ENCODE assay signal across 8 mouse cellular contexts in the genomic region with DNA sequence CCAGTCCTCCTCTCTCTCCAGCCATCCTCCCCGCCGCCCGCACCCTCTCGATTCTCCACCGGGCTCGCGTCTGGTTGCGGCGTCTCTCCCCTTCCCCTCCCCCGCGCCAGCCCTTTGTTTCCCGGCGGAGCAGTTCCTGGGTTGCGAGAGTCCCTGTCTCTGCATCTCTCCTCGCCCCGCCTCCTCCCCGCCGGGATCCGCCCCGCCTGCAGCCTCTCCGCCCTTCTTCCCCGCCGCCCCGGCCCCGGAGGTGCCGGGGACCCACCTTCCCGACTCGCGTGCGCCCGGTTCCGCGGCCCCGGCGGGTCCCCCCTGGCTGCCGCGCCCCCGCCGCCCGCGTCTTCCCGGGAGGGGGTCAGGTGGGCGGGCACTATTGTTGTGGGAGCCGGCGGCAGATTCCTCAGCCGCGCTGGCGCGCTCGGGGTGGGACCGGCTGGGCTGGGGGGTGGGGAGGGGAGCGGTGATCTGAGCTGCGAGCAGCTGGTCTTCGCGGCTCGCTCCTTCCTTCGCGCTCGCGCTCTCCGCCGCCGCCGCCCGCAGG. TPM values are rescaled to one million over a fixed set of nuclear protein-coding genes. Genes with fewer than 3 reads are reported as not detected.
DNase-seq lines count a peak whose midpoint lies in the region; ATAC-seq and TF ChIP-seq lines count a peak whose summit lies in the region.

No protein-coding gene starts in this region.

- WGBS in forebrain, embryonic 15.5 days = under 1% methylated on average over 51 of the region's 65 CpGs
- WGBS in lung, adult 2 months = 1% methylated on average over 62 of the region's 65 CpGs
- under 1% methylated on average over 58 of the region's 65 CpGs for WGBS in olfactory bulb, adult 2 months

- TF ChIP-seq CTCF in layer of hippocampus, adult 2 months (conservative IDR thresholded peaks at IDR 0.05) = no peak
- no peak for TF ChIP-seq CTCF in lung, adult 2 months (IDR thresholded peaks at IDR 0.05; ENCODE audit: insufficient read depth, low read length)
- no peak for TF ChIP-seq CTCF in olfactory bulb, adult 2 months (IDR thresholded peaks at IDR 0.05; ENCODE audit: insufficient read depth, low read depth, low read length)

- peaks cover 54% of the 10 kb centered on the region for H3K4me1 ChIP-seq in forebrain, embryonic 15.5 days
- peaks cover 8% of the 10 kb centered on the region for H3K4me1 ChIP-seq in lung, adult 2 months (ENCODE audit: control insufficient read depth, insufficient read depth, low read length)
- H3K4me1 ChIP-seq in olfactory bulb, adult 2 months (ENCODE audit: control insufficient read depth, insufficient read depth, low read length) = peaks cover 50% of the 10 kb centered on the region

- H3K4me3 ChIP-seq in forebrain, embryonic 15.5 days = peak overlapping the region; percentile 76
- H3K4me3 ChIP-seq in layer of hippocampus, adult 2 months = peak overlapping the region; percentile 67
- peak overlapping the region; percentile 51 for H3K4me3 ChIP-seq in lung, adult 2 months (replicated peaks; ENCODE audit: extremely low read depth, low read depth, low read length)
- peak overlapping the region; percentile 72 for H3K4me3 ChIP-seq in olfactory bulb, adult 2 months (ENCODE audit: insufficient read depth, low read depth, low read length)

- H3K36me3 ChIP-seq in forebrain, embryonic 15.5 days = peaks cover 8% of the 10 kb centered on the region

- DNase-seq in ES-CJ7 (ENCODE audit: low read depth, low spot score) = peak; percentile 82
- DNase-seq in cerebellum, adult 11 months = peak; percentile 73
- DNase-seq in heart, postnatal 25 days (ENCODE audit: low spot score) = peak; percentile 65
- DNase-seq in layer of hippocampus, adult 2 months (ENCODE audit: low spot score in 2 of 2) = peak; percentile 74 to 85
- DNase-seq in lung, adult 2 months = peak; percentile 80
- peak; percentile 66 for DNase-seq in thymus, postnatal 0 days (ENCODE audit: low spot score)

- peak overlapping the region; percentile 98 for H3K27ac ChIP-seq in forebrain, embryonic 15.5 days (replicated peaks)
- peak overlapping the region; percentile 84 for H3K27ac ChIP-seq in layer of hippocampus, adult 2 months
- peak overlapping the region; percentile 57; the same call in 1 of the 2 replicates for H3K27ac ChIP-seq in olfactory bulb, adult 2 months (ENCODE audit: insufficient read depth, low read depth, low read length)

- H3K4me2 ChIP-seq in forebrain, embryonic 15.5 days (replicated peaks) = peak overlapping the region; percentile 86

- no peaks in the 10 kb centered on the region for H3K9me3 ChIP-seq in forebrain, embryonic 15.5 days

- intact Hi-C loops in heart, postnatal 25 days (cut with DNase I) = no loop called here

- peak; percentile 76 for ATAC-seq in forebrain, embryonic 15.5 days (replicated peaks)

- H3K27me3 ChIP-seq in forebrain, embryonic 15.5 days = peaks cover 3% of the 10 kb centered on the region; the same call in 1 of the 2 replicates

- TF ChIP-seq POLR2A in lung, adult 2 months (IDR thresholded peaks at IDR 0.05; ENCODE audit: borderline replicate concordance, extremely low read depth, low read depth, low read length) = no peak
- TF ChIP-seq POLR2A in olfactory bulb, adult 2 months (IDR thresholded peaks at IDR 0.05; ENCODE audit: insufficient read depth, low read depth, low read length) = peak; percentile 71

- peak overlapping the region; percentile 91 for H3K9ac ChIP-seq in forebrain, embryonic 15.5 days (replicated peaks)

RNA-seq across cellular contexts. Expression of a gene that starts 4.0 kb away (rescaled TPM):
- 134 and 138 TPM in 2 replicates for polyA plus RNA-seq in forebrain, embryonic 15.5 days (2015; fragmentation: Nextera tagmentation; extraction: Ambion mirVana)
- total RNA-seq in heart, postnatal 25 days (2021) = 1 to 10 TPM; 4.1 TPM
- 100 to 1,000 TPM; 207 to 212 TPM for total RNA-seq in layer of hippocampus, adult 2 months (2021)
- polyA plus RNA-seq in lung, adult 2 months (2012; rRNA removed) = 34.1 and 37.1 TPM in 2 replicates
- not detected in 2 replicates for polyA plus RNA-seq in olfactory bulb, adult 2 months (2012; ENCODE audit: insufficient read depth, insufficient read length, low replicate concordance, missing spikeins)
- polyA plus RNA-seq in thymus, postnatal 0 days (2015; fragmentation: Nextera tagmentation; extraction: Ambion mirVana) = 8.5 and 9.6 TPM in 2 replicates

RNA-seq across cellular contexts. Expression of a gene that starts 24.7 kb away (rescaled TPM):
- polyA plus RNA-seq in forebrain, embryonic 15.5 days (2015; fragmentation: Nextera tagmentation; extraction: Ambion mirVana) = 12.5 and 13.8 TPM in 2 replicates
- 100 to 1,000 TPM; 188 to 238 TPM for total RNA-seq in heart, postnatal 25 days (2021)
- total RNA-seq in layer of hippocampus, adult 2 months (2021) = 10 to 100 TPM; 49.6 to 52.4 TPM
- polyA plus RNA-seq in lung, adult 2 months (2012; rRNA removed) = 52.3 and 62.8 TPM in 2 replicates
- polyA plus RNA-seq in olfactory bulb, adult 2 months (2012; ENCODE audit: insufficient read depth, insufficient read length, low replicate concordance, missing spikeins) = 87.5 TPM in 1 of 2 replicates, not detected in the other
- polyA plus RNA-seq in thymus, postnatal 0 days (2015; fragmentation: Nextera tagmentation; extraction: Ambion mirVana) = 12.6 and 17.0 TPM in 2 replicates

RNA-seq across cellular contexts. Expression of a gene that starts 28.1 kb away (rescaled TPM):
- polyA plus RNA-seq in forebrain, embryonic 15.5 days (2015; fragmentation: Nextera tagmentation; extraction: Ambion mirVana) = 23.5 and 25.0 TPM in 2 replicates
- total RNA-seq in heart, postnatal 25 days (2021) = 10 to 100 TPM; 43.5 to 52.8 TPM
- 10 to 100 TPM; 79.7 to 87.4 TPM for total RNA-seq in layer of hippocampus, adult 2 months (2021)
- polyA plus RNA-seq in lung, adult 2 months (2012; rRNA removed) = 28.4 and 38.9 TPM in 2 replicates
- polyA plus RNA-seq in olfactory bulb, adult 2 months (2012; ENCODE audit: insufficient read depth, insufficient read length, low replicate concordance, missing spikeins) = not detected in 2 replicates
- 23.5 and 26.4 TPM in 2 replicates for polyA plus RNA-seq in thymus, postnatal 0 days (2015; fragmentation: Nextera tagmentation; extraction: Ambion mirVana)

RNA-seq across cellular contexts. Expression of a gene that starts 42.6 kb away (rescaled TPM):
- 11.0 and 12.8 TPM in 2 replicates for polyA plus RNA-seq in forebrain, embryonic 15.5 days (2015; fragmentation: Nextera tagmentation; extraction: Ambion mirVana)
- 1 to 10 TPM; 1.3 to 1.5 TPM for total RNA-seq in heart, postnatal 25 days (2021)
- 1 to 10 TPM; 6.4 to 6.9 TPM for total RNA-seq in layer of hippocampus, adult 2 months (2021)
- polyA plus RNA-seq in lung, adult 2 months (2012; rRNA removed) = 19.6 and 23.6 TPM in 2 replicates
- not detected in 2 replicates for polyA plus RNA-seq in olfactory bulb, adult 2 months (2012; ENCODE audit: insufficient read depth, insufficient read length, low replicate concordance, missing spikeins)
- 1.1 and 1.7 TPM in 2 replicates for polyA plus RNA-seq in thymus, postnatal 0 days (2015; fragmentation: Nextera tagmentation; extraction: Ambion mirVana)

Comparison
In these comparisons a context has a peak if more than half of its experiments do, and no peak if none do; other contexts are left out.
1. Peak in every context shown above with its lines: DNase-seq, ATAC-seq, H3K4me3 ChIP-seq and H3K27ac ChIP-seq.